Mouse (Mus musculus) erythroblast, embryonic 14.5 days (primary cell): ENCODE data around the gene AL732309.1. TPM values are rescaled to one million over a fixed set of nuclear protein-coding genes. Genes with fewer than 3 reads are reported as not detected.
"Not testable (repeated sequence)": the region's sequence is repeated elsewhere in the genome, so short reads cannot be mapped to it uniquely, and the experiment has no call there.

Source experiments
- H3K27me3 ChIP-seq: 2 replicates; pipeline ENCODE4 v1.6.1; 2012; ENCODE audit warnings: inconsistent platforms; ENCODE audit not compliant: control insufficient read depth
- H3K36me3 ChIP-seq: 2 replicates; pipeline ENCODE4 v1.6.1; 2012; ENCODE audit warnings: mild to moderate bottlenecking, inconsistent platforms; ENCODE audit not compliant: control insufficient read depth
- H3K4me1 ChIP-seq: 2 replicates; pipeline ENCODE4 v1.6.1; 2012; ENCODE audit warnings: inconsistent platforms; ENCODE audit not compliant: control insufficient read depth
- H3K4me3 ChIP-seq: replicated peaks from 2 replicates; pipeline ENCODE3; 2012; ENCODE audit warnings: moderate library complexity, mild to moderate bottlenecking, inconsistent platforms
- H3K9me3 ChIP-seq: 2 replicates; pipeline ENCODE4 v1.6.1; 2012; ENCODE audit warnings: low read length, inconsistent platforms, mixed read lengths; ENCODE audit not compliant: control insufficient read depth
- GATA1 ChIP-seq: IDR thresholded peaks from 2 replicates; pipeline ENCODE4 v1.6.1; 2012; ENCODE audit warnings: low read length, inconsistent platforms, mixed read lengths
- TAL1 ChIP-seq: IDR thresholded peaks from 3 replicates; pipeline ENCODE4 v1.6.1; 2012; ENCODE audit warnings: low read length, inconsistent platforms, mixed read lengths
- polyA plus RNA-seq: library from polyadenylated mRNA; stranded (reverse); fragments of >175 nt; gene quantifications from 2 replicates; pipeline ENCODE4 v1.2.3, GENCODE M21; 2012

The AL732309.1 gene
- polyA plus RNA-seq, 1 experiment, result 0.06 TPM

DNA sequence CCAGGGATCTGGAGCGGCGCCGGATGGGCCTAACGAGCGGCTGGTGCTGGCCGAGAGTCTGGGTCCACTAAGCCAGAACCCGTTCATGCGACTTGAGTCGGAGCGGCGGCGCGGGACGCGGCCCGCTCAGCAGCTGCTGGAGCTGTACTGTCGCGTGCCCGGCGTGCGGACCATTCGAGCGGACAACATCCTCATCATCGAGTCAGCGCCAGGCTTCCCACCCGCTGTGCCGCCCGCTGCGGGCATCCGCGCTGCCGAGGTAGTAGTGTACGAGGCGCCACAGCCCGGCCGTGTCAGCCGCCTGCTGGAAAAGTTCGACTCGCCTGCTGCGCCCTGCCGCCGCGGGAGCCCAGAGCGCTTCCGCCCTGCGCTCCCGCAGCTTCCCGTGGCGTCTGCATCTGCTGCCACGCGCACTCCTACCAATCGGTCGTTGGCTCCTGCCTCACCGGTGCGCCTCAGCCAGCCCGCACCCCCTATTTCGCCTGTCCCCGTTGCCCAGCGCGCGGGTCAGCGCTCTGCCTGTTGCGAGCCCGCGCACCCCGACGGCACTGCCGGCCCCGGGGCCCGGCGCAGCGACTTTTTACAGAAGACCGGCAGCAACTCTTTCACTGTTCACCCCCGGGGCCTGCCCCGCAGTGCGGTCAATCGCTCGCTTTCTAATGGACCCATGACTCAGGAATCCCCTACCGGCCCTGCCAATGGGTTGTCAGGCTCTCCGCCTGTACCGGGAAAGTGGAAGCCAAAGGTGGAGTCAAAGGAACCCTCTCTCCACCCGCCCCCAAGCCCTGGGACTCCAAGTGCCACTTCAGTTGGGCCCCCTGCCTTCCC is 16.3 kb upstream of the AL732309.1 start:
- TF ChIP-seq GATA1, result no peak
- no peak for TF ChIP-seq TAL1
- Histone ChIP-seq H3K27me3 (no peaks in the 10 kb centered on the region), H3K4me3 (peak overlapping the region; percentile 90), H3K36me3 (peaks cover 13% of the 10 kb centered on the region), H3K4me1 (peaks cover 68% of the 10 kb centered on the region), H3K9me3 (no peaks in the 10 kb centered on the region)

DNA sequence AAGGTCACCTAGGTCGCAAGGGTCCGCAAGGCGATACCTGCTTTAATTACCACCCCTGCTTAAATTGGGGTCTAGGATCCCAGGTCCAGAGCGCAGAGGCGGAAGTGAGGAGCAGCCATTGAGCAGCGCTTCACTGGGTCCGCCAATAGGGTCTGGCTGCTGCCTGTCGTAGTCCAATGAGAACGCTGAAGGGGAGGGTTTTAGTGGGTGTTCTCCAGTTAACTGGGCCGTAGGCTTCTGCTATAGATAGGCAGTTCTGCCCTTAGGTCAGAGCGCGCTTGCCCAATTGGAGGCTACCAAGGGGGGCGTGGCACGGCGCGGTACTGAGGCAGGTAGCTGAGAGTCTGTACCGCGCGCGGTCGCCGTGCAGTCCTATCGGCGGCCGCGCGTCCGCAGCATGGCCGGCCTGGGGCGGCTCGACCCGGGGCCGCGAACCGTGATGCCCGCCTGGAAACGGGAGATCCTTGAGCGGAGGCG is 15.7 kb upstream of the AL732309.1 start, which contains the start of gene Tprn:
TSS of gene Tprn (plus strand) at position 328 of the 477 bp plus-strand sequence.
- Histone ChIP-seq H3K27me3 (no peaks in the 10 kb centered on the region), H3K4me1 (peaks cover 61% of the 10 kb centered on the region), H3K9me3 (no peaks in the 10 kb centered on the region), H3K4me3 (peak within 1 kb of the TSS; percentile 90), H3K36me3 (peaks cover 7% of the 10 kb centered on the region)
- TF ChIP-seq GATA1 (0 out of 2 replicates have a peak, but pooled peaks have one; percentile 5), TAL1 (no peak)

DNA sequence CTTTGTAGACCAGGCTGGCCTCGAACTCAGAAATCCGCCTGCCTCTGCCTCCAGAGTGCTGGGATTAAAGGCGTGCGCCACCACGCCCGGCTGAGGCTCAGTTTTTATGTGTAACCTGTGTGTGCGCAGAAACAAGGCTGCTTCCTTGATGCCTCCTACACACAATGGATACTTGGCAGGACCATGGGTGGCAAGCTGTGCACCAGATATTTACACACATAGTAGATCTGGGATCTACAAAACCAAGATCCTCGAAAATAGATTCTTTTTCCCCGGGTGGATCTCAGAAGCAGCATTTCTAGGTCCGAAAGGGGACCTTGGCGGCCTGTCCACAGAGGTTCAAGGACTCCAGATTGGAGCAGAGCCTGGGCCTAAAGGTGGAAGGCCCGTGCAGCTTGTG is 15.2 kb upstream of the AL732309.1 start:
- Histone ChIP-seq H3K4me3 (peak overlapping the region; percentile 90), H3K27me3 (no peaks in the 10 kb centered on the region), H3K4me1 (peaks cover 60% of the 10 kb centered on the region), H3K9me3 (no peaks in the 10 kb centered on the region), H3K36me3 (peaks cover 2% of the 10 kb centered on the region)
- no peak for TF ChIP-seq GATA1
- no peak for TF ChIP-seq TAL1

DNA sequence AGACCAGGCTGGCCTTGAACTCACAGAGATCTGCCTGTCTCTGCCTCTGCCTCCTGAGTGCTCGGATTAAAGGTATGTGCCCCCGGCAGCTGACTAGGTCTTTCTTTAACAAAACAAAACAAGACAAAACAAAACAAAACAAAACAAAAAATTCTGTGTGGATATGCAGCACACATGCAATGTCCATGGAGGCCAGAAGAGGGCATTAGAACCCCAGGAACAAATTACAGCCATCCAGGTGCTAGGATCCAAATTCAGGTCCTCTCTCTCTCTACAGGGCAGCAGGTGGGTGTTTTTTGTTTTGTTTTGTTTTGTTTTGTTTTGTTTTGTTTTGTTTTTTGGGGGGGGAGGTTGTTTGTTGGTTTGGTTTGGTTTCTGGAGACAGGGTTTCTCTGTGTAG is 12.2 kb upstream of the AL732309.1 start:
- no peak overlapping the region for H3K4me3 ChIP-seq
- no peaks in the 10 kb centered on the region for H3K27me3 ChIP-seq

DNA sequence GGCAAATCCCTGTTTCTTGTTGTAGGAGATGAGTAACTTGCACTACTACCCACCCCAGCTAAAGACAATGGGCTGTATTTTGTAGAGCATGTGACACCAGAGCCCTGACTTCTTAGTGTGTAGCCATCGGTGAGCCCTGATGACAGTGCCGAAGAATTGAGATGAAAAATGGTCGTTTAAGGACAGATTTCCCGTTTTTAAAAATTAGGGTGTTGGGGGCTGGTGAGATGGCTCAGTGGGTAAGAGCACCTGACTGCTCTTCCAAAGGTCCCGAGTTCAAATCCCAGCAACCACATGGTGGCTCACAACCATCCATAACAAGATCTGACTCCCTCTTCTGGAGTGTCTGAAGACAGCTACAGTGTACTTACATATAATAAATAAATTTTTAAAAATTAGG is 10.6 kb upstream of the AL732309.1 start:
- Histone ChIP-seq H3K36me3 (peaks cover 14% of the 10 kb centered on the region), H3K4me1 (peaks cover 43% of the 10 kb centered on the region)
- H3K9me3 ChIP-seq, H3K27me3 ChIP-seq, H3K4me3 ChIP-seq: not testable (repeated sequence)

More for the DNA sequence above, 12.2 kb upstream of the AL732309.1 start:
- no peaks in the 10 kb centered on the region for H3K9me3 ChIP-seq
- no peaks in the 10 kb centered on the region for H3K36me3 ChIP-seq
- peaks cover 53% of the 10 kb centered on the region for H3K4me1 ChIP-seq
- TF ChIP-seq TAL1, result no peak
- TF ChIP-seq GATA1, result no peak

DNA sequence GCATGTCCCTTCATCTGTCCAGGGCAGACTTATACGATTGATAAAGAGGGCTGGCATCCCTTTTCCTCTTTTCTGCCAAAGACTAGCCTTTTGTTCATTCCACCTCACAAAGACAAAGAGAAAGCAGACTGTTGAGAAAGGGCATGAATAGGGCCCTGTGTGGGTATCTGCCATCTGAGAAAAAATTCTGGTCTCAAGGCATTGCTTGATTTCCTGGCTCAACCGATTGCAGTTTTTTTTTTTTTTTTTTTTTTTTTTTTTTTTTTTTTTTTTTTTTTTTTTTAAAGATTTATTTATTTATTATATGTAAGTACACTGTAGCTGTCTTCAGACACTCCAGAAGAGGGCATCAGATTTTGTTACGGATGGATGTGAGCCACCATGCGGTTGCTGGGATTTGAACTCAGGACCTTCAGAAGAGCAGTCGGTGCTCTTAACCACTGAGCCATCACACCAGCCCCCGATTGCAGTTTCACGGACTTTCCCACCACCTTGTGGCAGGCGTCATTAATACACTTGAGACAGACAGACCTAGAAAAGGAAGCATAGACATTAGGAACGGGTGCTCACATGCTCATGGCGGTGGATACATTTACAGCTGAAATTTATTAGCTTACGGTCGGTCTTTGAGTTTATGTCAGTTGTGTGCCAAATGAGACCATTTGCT is 9.9 kb upstream of the AL732309.1 start:
- peaks cover 36% of the 10 kb centered on the region for H3K4me1 ChIP-seq

DNA sequence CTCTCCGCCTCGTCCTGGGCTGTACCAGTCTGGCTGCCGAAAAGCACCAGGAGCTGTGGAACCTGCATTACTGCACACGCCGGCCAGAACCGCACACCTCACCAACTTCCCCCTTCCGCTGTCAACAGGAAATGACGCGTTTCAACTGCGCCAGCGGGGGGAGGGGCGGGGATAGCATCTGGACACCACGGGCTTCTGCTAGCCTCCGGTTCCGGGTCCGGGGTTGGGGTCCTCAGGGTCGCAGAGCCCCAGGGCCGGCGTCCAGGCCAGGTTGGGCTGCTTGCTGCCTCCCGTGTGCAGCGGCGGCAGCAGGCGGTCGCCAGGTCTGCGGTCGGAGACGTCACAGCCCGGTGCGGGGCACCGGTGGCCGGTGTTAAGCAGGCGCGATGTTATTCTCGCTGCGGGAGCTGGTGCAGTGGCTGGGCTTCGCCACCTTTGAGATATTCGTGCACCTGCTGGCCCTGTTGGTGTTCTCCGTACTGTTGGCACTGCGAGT is 8.7 kb upstream of the AL732309.1 start, which contains the start of gene Tmem203:
TSS of gene Tmem203 (plus strand) at position 156 of the 496 bp plus-strand sequence.
- peaks cover 32% of the 10 kb centered on the region for H3K4me1 ChIP-seq
- no peaks in the 10 kb centered on the region for H3K9me3 ChIP-seq
- TF ChIP-seq TAL1 (no peak), GATA1 (no peak)
- H3K36me3 ChIP-seq, result peaks cover 33% of the 10 kb centered on the region
- H3K4me3 ChIP-seq, result peak within 1 kb of the TSS; percentile 85
- no peaks in the 10 kb centered on the region for H3K27me3 ChIP-seq

More for the DNA sequence above, 9.9 kb upstream of the AL732309.1 start:
- H3K9me3 ChIP-seq, H3K27me3 ChIP-seq: not testable (repeated sequence)
- H3K4me3 ChIP-seq, result peak overlapping the region; percentile 85
- H3K36me3 ChIP-seq, result peaks cover 21% of the 10 kb centered on the region

DNA sequence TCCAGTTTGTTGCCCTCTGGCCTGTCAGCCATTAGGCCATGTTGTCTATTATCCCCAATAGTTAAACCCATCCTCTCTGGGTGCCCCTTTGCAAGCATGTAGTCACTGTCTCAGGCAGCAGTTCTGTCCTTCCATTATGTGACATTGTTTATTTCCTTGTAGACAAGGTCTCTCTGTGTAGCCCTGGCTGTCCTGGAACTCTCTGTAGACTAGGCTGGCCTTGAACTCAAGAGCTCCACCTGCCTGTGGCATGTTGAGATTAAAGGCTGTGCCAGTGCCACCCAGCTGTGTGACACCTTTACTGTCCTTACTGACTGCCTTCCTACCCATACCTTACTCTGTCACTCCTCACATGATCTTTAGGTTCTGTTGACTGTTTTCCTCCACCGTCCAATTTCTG is 5.7 kb upstream of the AL732309.1 start:
- Histone ChIP-seq H3K4me3 (no peak overlapping the region), H3K9me3 (no peaks in the 10 kb centered on the region), H3K27me3 (no peaks in the 10 kb centered on the region), H3K4me1 (peaks cover 31% of the 10 kb centered on the region), H3K36me3 (peaks cover 63% of the 10 kb centered on the region)
- TF ChIP-seq GATA1, result no peak
- TF ChIP-seq TAL1, result no peak

DNA sequence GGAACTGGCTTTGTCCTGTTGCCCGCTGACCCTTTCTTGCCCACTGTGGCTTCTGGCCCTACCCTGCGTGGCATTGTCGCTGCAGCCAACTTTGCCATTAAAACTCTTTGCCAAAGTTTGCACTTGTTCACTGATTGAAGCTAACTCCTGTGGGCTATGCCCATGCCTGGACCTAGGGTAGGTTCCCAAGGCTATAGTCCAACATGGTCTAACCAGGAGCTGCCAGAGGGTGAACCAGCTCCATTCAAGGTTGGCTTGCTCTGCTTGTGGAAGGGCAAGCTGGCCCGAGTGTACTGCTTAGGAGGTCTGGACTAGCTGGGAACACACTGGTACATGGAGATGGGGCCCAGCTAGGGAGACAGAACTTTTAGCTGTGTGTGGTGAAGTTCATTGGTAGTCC is 2.5 kb downstream of the AL732309.1 start:
- TF ChIP-seq GATA1, result no peak
- no peak for TF ChIP-seq TAL1
- Histone ChIP-seq H3K36me3 (peaks cover 44% of the 10 kb centered on the region), H3K4me1 (peaks cover 36% of the 10 kb centered on the region), H3K27me3 (peaks cover 34% of the 10 kb centered on the region), H3K4me3 (no peak overlapping the region), H3K9me3 (no peaks in the 10 kb centered on the region)
